Mouse (Mus musculus) erythroblast, embryonic 14.5 days (primary cell): ENCODE data around the gene Tgfbr3.

Source experiments
- GATA1 ChIP-seq: IDR thresholded peaks from 2 replicates; pipeline ENCODE4 v1.6.1; 2012; ENCODE audit warnings: low read length, inconsistent platforms, mixed read lengths
- TAL1 ChIP-seq: IDR thresholded peaks from 3 replicates; pipeline ENCODE4 v1.6.1; 2012; ENCODE audit warnings: low read length, inconsistent platforms, mixed read lengths

GRCm38 (mm10) chr5:107157384-107157783 lies 132.0 kb downstream of the Tgfbr3 start:
- no peak for TF ChIP-seq TAL1
- TF ChIP-seq GATA1: no peak
